Mouse (Mus musculus) E14TG2a.4 (cell line): Measurements from ENCODE around the gene Hip1r.

Experiments used
- CTCF ChIP-seq: conservative IDR thresholded peaks from 2 replicates; pipeline ENCODE4 v1.5.1; 2014; ENCODE audit warnings: low read length
- POU5F1 ChIP-seq: IDR thresholded peaks from 2 replicates; pipeline ENCODE4 v1.6.1; 2014; ENCODE audit warnings: low read length, borderline replicate concordance

DNA sequence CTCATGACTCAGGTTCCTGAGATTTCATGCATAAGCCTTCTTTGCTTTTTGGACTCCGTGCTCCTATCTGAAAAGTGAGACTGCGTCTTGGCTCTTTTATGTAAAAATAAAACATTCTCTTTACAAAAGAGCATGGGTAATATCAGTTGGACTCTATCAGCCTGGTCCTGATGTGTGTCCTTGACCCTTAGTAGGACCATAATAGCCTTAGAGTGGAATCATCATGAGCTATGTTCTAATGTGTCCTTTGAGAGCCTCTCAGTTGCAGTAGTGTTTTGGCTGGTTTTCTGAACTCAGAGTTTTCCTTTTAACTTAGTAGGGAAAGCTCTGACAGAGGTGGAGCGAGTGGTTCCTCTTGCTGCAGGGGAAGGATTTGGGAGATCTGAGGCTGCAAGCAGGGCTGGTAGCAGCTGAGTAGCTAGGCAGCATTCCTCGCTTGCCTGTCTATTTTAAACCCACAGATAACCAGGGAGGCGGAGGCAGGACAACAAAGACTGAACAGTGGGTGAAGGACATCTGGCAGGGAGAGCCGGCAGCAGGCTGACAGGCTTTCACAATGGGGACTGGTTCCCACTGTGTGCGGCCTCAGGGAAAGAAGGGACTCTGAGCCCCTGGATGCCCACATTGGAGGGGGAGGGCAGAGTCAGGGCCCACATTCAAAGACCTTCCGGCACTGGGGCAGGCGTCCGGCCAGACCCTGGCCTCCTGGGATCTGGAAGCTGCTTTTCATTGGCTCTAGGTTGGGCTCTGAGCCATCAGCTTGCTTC is 70.0 kb downstream of the Hip1r start:
- no peak for TF ChIP-seq CTCF
- no peak for TF ChIP-seq POU5F1
